Mouse (Mus musculus) sigmoid colon, adult 10 weeks (tissue): ENCODE results near the gene Mapk14. TPM values are rescaled to one million over a fixed set of nuclear protein-coding genes. Genes with fewer than 3 reads are reported as not detected.

Source experiments
- polyA plus RNA-seq: library from polyadenylated mRNA; stranded (reverse); fragments of 350-450 nt; fragmentation: Illumina TruSeq; extraction: RNeasy Lipid Tissue Mini Kit (QIAGEN cat#74804); gene quantifications from one replicate; pipeline ENCODE4 v1.2.3, GENCODE M21; 2014; ENCODE audit warnings: low read depth, low replicate concordance

Mapk14 gene
- polyA plus RNA-seq, result 59.6 TPM

DNA sequence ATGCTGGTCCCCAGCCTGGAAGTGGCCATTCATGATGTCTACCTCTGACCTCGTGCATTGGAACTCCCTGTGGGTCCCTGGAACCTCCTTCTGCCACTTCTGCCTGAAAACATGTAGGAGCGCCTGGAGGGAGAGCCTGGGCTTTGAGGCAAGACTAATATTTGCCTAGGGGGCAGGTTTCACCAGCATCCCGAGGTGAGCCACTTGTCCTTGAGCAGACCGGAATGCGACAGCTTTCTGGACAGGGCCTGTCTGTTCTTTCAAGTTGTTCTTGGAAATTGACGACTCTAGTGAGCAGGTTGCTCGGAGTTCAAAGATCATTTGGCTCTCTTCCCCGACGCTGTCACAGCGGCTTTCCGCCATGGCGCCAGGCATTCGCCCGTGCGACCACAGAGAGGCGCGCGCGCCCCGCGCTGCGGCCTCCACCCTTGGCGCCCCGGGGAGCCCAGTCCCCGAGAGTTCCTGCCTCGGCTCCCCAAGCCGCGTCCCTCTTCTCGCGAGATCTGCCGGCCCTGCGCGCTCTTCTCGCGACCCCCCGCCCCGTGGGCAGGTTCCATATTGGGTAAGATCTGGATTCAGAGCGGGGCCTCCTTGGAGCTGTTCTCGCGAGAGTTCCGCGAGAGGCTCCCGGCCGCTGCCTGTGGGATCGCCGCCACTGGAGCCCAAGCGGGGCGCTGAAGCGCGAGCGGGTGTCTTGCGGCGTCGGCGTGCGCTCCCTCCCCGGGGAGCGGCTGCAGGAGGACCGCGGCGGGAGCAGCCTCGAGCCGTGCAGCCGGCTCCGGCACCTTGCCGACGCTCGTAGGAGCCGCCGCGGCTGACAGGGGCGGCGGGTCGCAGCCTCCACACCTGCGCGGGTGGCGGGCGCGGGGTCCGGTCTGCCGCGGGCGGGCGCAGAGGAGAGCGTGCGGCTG is at the start of gene Mapk14:
Gene Mapk14 (plus strand): TSS at position 554 of the 911 bp plus-strand sequence.

DNA sequence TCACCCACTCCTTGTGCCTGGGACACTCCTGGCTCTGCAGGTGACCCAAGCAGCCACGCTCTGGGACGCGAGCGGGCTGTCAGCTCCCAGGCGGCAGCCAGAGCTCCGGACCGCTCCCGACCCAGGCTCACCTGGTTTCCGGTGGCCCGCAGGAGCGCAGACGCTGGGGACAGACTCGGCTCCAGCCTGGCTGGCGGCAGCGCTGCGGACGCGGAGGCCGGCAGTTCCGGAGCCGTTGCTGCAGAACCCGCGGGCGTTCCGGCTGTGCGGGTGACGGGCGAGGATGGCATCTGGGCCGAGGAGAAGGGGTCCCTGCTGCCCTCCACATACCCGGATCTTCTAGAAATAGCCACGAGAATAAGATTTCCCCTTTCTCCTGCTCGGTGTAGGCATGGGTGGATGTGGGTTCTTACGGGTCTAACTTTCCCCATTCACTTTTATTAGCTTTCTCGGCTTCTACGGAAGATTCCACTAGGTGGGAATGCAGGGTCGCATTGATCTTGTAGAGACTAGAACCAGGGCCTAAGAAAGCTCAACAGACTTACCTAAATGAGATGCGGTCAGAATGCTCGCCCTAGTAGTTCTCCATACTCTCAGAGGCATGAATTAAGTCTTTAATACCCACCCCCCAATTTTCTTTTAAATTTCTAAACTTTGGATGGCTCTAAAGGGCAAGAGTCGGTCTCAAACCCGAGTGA is 1.4 kb upstream of the Mapk14 start, which contains the start of gene Slc26a8:
Gene Slc26a8 (minus strand): TSS at position 648 of the 698 bp plus-strand sequence.

DNA sequence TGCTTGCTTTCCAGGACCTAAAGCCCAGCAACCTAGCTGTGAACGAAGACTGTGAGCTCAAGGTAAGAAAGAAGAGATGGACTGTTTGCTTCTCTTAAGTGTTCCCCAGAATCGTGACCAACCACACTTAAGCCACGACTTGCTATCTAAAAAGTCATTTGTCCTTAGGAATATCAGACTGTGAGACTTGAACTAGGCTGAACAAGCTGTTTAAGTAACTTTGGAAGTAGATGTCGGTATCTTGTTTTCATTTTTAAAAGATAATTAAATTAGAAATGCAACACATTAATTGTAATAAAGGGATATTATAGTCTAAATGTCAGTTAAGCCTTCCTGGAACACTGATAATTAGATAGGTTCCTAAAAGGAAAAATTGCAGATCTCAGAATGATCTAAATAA is 34.7 kb downstream of the Mapk14 start, which contains the start of gene AC170998.1:
Gene AC170998.1 (plus strand): TSS at position 301 of the 400 bp plus-strand sequence.

DNA sequence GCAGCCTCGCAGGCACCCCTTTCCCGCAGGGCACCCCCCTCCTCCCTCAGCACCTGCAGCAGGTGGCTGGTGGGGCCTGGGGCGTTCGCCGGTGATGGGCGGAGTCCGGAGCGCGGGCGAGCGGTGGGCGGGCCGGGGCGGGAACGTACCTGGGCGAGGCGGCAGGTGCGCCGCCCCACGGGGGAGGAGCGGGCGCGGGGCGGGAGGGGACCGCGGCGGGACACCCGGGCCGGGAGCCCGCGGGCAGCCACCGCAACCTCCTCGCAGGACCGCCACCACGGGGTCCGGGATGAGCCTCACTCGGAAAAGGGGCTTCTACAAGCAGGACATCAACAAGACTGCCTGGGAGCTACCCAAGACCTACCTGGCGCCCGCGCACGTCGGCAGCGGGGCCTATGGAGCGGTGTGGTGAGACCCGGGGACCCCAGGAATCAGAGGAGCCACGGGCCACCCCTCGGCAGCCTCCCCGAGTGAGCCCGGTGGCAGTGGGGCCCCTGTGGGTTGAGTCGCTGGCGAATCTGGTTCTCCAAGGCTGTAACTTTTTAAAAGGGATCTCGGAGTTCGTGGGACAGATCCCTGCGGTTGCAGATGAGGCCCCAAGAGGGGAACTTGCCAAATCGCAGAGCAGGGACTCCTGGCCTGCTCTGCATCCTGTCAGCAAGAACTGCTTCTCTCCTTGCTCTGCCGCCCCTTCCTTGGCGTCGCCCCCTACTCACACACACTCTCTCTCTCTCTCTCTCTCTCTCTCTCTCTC is 78.2 kb downstream of the Mapk14 start, which contains the start of gene Mapk13:
Gene Mapk13 (plus strand): TSS at position 177 of the 754 bp plus-strand sequence.

Other genes starting within 250 kb of the Mapk14 start
- 68.1 TPM for gene Fkbp5, start 173.8 kb upstream of the Mapk14 start, polyA plus RNA-seq
- not detected for gene Armc12, start 160.5 kb upstream of the Mapk14 start, polyA plus RNA-seq
- not detected for gene Clpsl2, start 141.9 kb upstream of the Mapk14 start, polyA plus RNA-seq
- 4.1 TPM for gene Clps, start 130.6 kb upstream of the Mapk14 start, polyA plus RNA-seq
- gene Lhfpl5, start 115.7 kb upstream of the Mapk14 start, polyA plus RNA-seq, result not detected
- gene Srpk1, start 68.6 kb upstream of the Mapk14 start, polyA plus RNA-seq, result 151 TPM
- not detected for gene Slc26a8, start 1.1 kb upstream of the Mapk14 start, polyA plus RNA-seq
- gene AC170998.1, start 34.8 kb downstream of the Mapk14 start, polyA plus RNA-seq, result 7.2 TPM
- gene Mapk13, start 78.0 kb downstream of the Mapk14 start, polyA plus RNA-seq, result 8.5 TPM
- 65.9 TPM for gene Brpf3, start 109.8 kb downstream of the Mapk14 start, polyA plus RNA-seq
- 0.82 TPM for gene Pnpla1, start 167.1 kb downstream of the Mapk14 start, polyA plus RNA-seq
- 53.6 TPM for gene 4930539E08Rik, start 224.0 kb downstream of the Mapk14 start, polyA plus RNA-seq